Mouse (Mus musculus) G1E (cell line): Measurements from ENCODE around the gene Cntnap5a.

ENCODE experiments used
- CTCF ChIP-seq: IDR thresholded peaks from 2 replicates; pipeline ENCODE4 v1.5.1; 2012; ENCODE audit warnings: low read depth, low read length, inconsistent platforms, mixed read lengths
- GATA1 ChIP-seq: IDR thresholded peaks from 2 replicates; pipeline ENCODE4 v1.6.1; 2012; ENCODE audit warnings: borderline replicate concordance, low read length, inconsistent platforms, mixed read lengths
- POLR2AphosphoS5 ChIP-seq: IDR thresholded peaks from 2 replicates; pipeline ENCODE4 v1.6.1; 2012; ENCODE audit warnings: low read depth, low read length, inconsistent platforms; ENCODE audit not compliant: insufficient replicate concordance
- TAL1 ChIP-seq: conservative IDR thresholded peaks from 2 replicates; pipeline ENCODE4 v1.6.1; 2012; ENCODE audit warnings: low read depth, low read length, inconsistent platforms, mixed read lengths

- no peak for TF ChIP-seq CTCF
- TF ChIP-seq GATA1, result no peak
- no peak for TF ChIP-seq TAL1
- no peak for TF ChIP-seq POLR2AphosphoS5
These were observed 58.0 kb downstream of the Cntnap5a start for GRCm38 (mm10) chr1:115742556-115742955.
